Mouse (Mus musculus) urinary bladder, postnatal 4 days (tissue): ENCODE data around the gene Ptger2.
A peak's percentile ranks its signal among the peaks of the same experiment; 100 is the strongest.

Experiments
- DNase-seq, 2 experiments: peaks; one replicate each; pipeline ENCODE4 v3.0.0; 2021 to 2022; ENCODE audit warnings: low spot score in 2 of 2

Gene Ptger2

DNA sequence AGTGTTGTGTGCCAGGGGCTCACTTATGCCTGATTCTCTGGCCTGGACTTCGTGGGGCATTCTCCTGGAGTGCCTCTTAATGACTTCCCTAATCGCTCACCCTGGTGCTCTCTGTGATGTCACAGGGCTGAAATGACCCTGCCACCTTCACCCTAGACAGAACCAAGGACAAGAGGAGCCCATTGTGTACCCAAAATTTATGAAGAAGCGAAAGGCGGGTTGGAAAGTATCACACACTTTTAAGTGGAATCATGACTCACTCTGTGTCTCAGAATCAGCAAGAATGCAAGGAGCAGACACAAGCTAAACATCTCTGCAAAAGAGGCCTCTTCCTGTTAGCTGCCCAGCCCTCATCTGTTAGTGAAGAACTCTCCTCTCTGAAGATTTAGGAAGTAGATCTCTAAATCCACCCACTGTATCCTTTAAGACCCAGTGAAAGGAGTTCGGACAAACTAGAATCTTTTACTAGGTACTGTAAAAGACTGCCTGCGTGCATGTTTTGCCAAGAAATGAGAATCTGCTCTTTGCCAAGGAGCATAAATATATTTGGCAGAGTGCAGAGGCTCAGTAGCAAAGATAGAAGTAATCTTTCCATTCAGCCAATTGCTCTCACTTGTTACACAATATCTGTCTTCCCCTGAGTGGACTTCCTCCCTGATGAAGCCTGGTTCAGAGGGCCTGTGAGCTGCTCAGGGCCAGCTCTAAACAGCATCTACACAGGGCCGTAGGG is 61.9 kb downstream of the Ptger2 start:
- peak in 1 of 2 experiments; percentile 21 for DNase-seq

DNA sequence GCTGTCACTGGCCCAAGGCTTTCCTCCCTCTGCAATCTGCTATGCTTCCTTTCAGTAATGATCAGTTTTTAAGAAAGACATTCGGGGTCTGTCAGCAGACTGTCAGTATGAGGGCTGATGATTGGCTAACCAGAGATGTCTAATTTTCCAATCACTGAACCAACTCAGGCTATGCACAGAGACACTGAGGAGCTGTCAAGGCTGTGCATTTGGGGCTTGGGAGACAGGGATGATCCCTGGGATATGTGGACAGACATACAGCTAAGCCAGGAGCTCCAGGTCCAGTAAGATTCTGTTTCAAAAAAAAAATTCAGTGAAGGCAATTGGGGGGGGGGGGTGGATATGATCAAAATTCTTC is 62.4 kb downstream of the Ptger2 start:
- DNase-seq = no peak

DNA sequence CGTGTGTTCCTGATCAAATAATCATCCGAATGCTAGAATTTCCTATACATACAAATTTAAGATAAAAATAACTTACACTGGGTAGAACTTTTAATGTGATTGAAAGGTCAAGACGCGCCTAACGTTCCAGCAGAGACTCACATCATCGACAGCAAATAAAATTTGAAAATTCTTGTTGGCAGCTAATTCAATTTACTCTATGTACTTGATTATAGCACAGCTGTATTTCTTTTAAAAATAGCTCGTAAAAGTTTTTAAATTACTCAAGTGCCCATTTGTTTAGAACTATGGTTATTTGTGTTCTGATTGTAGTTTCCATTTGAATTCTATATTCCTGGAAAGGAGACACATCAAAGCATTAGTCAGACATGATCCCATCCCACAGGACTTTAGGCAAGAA is 63.1 kb downstream of the Ptger2 start:
- no peak for DNase-seq
